Mouse (Mus musculus): ENCODE results near the gene Prr13.
A peak's percentile ranks its signal among the peaks of the same experiment; 100 is the strongest.

Prr13 gene

GRCm38 (mm10) chr15:102503924-102504782, 45.3 kb downstream of the Prr13 start:
- DNase-seq (ENCODE audit: extremely low spot score, low read depth, low spot score), result no peak

- DNase-seq (ENCODE audit: extremely low spot score, low read depth, low spot score), result no peak
These were observed 46.4 kb downstream of the Prr13 start for GRCm38 (mm10) chr15:102505073-102505769.

- no peak for DNase-seq (ENCODE audit: extremely low spot score, low read depth, low spot score)
These were observed 47.1 kb downstream of the Prr13 start for GRCm38 (mm10) chr15:102505770-102506463.

GRCm38 (mm10) chr15:102506464-102506830, 47.6 kb downstream of the Prr13 start:
- no peak for DNase-seq (ENCODE audit: extremely low spot score, low read depth, low spot score)

- no peak for DNase-seq (ENCODE audit: extremely low spot score, low read depth, low spot score)
These were observed 48.0 kb downstream of the Prr13 start for GRCm38 (mm10) chr15:102506864-102507263.

GRCm38 (mm10) chr15:102507561-102507960, 48.7 kb downstream of the Prr13 start:
- DNase-seq (ENCODE audit: extremely low spot score, low read depth, low spot score), result no peak

- DNase-seq (ENCODE audit: extremely low spot score, low read depth, low spot score), result no peak
These were observed 49.5 kb downstream of the Prr13 start for GRCm38 (mm10) chr15:102508336-102508735.

GRCm38 (mm10) chr15:102510110-102510509, 51.3 kb downstream of the Prr13 start:
- no peak for DNase-seq (ENCODE audit: extremely low spot score, low read depth, low spot score)

- peak; percentile 73 for DNase-seq (ENCODE audit: extremely low spot score, low read depth, low spot score)
These were observed 51.9 kb downstream of the Prr13 start for GRCm38 (mm10) chr15:102510590-102511284.

- DNase-seq (ENCODE audit: extremely low spot score, low read depth, low spot score), result no peak
These were observed 52.5 kb downstream of the Prr13 start for GRCm38 (mm10) chr15:102511285-102511833.

- no peak for DNase-seq (ENCODE audit: extremely low spot score, low read depth, low spot score)
These were observed 53.2 kb downstream of the Prr13 start for GRCm38 (mm10) chr15:102512010-102512409.
